Mouse (Mus musculus) ES-Bruce4 (cell line): ENCODE measurements around the gene Gramd1c. TPM values are rescaled to one million over a fixed set of nuclear protein-coding genes. Genes with fewer than 3 reads are reported as not detected.

ENCODE experiments used
- H3K27ac ChIP-seq: 2 replicates; pipeline ENCODE4 v1.5.1; 2012; ENCODE audit warnings: low read length, inconsistent platforms; ENCODE audit not compliant: insufficient read depth
- H3K27me3 ChIP-seq: 2 replicates; pipeline ENCODE4 v1.6.1; 2012; ENCODE audit warnings: mild to moderate bottlenecking, low read length, inconsistent platforms; ENCODE audit not compliant: control insufficient read depth, poor library complexity, insufficient read depth, severe bottlenecking
- H3K36me3 ChIP-seq: 2 replicates; pipeline ENCODE4 v1.6.1; 2012; ENCODE audit warnings: inconsistent platforms, mild to moderate bottlenecking, low read length, moderate library complexity; ENCODE audit not compliant: control insufficient read depth, poor library complexity, insufficient read depth, severe bottlenecking
- H3K4me1 ChIP-seq: one replicate; pipeline ENCODE4 v1.8.1; 2011; ENCODE audit warnings: low read length; ENCODE audit not compliant: control insufficient read depth, insufficient read depth
- H3K4me3 ChIP-seq: 2 replicates; pipeline ENCODE4 v1.5.1; 2011; ENCODE audit warnings: low read depth, mild to moderate bottlenecking, low read length
- H3K9ac ChIP-seq: 2 replicates; pipeline ENCODE4 v1.6.1; 2012; ENCODE audit warnings: low read depth, mild to moderate bottlenecking, inconsistent platforms; ENCODE audit not compliant: poor library complexity, severe bottlenecking
- H3K9me3 ChIP-seq: replicated peaks from 2 replicates; pipeline ENCODE4 v1.6.1; 2012; ENCODE audit warnings: mild to moderate bottlenecking, low read length, inconsistent platforms; ENCODE audit not compliant: control insufficient read depth, poor library complexity, insufficient read depth, severe bottlenecking
- CTCF ChIP-seq: IDR thresholded peaks from one replicate; pipeline ENCODE4 v1.8.1; 2011; ENCODE audit warnings: low read depth, low read length
- EP300 ChIP-seq: IDR thresholded peaks from 2 replicates; pipeline ENCODE4 v1.6.1; 2011; ENCODE audit warnings: low read depth, low read length; ENCODE audit not compliant: insufficient read depth
- POLR2A ChIP-seq: IDR thresholded peaks from one replicate; pipeline ENCODE4 v1.8.1; 2011; ENCODE audit warnings: low read length; ENCODE audit not compliant: insufficient read depth
- polyA plus RNA-seq: library from polyadenylated mRNA; stranded (reverse); fragments of >200 nt; gene quantifications from 2 replicates; pipeline ENCODE4 v1.2.4, GENCODE M21; 2011; ENCODE audit warnings: low read depth; ENCODE audit not compliant: missing spikeins, insufficient read depth, insufficient read length

Gramd1c gene
- polyA plus RNA-seq, 1 experiment = 3.0 TPM

DNA sequence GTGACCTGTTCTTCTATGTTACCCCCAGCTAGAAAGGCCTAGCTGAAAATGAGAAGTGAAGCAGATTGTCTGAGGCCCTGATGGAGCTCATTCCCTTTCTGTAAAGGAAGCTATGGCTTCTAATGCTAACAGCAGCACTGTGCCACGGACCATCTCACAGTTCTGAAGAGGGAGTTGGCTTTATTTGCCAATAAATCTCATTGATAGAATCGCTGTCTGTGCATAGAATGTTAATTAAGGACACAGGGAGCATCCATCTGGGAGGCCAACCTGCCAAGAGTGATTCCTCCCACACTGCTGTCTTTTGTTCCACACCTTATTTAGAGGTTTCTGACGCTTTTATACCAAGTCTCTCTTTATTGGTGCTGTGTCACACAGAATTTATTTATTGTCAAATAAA is 131.6 kb downstream of the Gramd1c start:
- Histone ChIP-seq H3K27me3 (no peaks in the 10 kb centered on the region), H3K36me3 (no peaks in the 10 kb centered on the region), H3K4me1 (no peaks in the 10 kb centered on the region), H3K27ac (no peak overlapping the region), H3K4me3 (no peak overlapping the region), H3K9me3 (no peaks in the 10 kb centered on the region), H3K9ac (no peak overlapping the region)
- TF ChIP-seq EP300 = no peak
- TF ChIP-seq POLR2A = no peak
- TF ChIP-seq CTCF = no peak

DNA sequence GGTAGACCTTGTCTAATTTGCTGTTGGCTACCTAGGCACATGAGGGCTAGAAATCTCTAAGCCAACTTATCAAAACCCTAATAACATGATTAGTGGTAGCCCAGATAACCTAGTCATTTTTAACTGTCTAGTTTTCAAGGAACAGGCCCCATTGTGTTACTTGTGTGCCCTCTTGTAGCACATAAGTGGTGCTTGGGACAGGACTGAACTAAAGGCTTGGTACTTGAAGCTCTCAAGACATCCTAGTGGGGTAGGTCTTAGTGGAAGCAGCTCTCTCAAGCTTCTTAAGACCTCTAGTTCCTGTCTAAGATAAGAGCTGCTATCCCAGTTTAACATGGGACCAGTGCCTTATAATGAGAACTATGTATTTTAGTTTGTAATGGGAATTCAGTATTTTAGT is 132.6 kb downstream of the Gramd1c start:
- TF ChIP-seq EP300 (no peak), CTCF (no peak), POLR2A (no peak)

More for the DNA sequence above, 132.6 kb downstream of the Gramd1c start:
- no peak overlapping the region for H3K9ac ChIP-seq
- no peaks in the 10 kb centered on the region for H3K36me3 ChIP-seq
- no peak overlapping the region for H3K27ac ChIP-seq
- H3K4me3 ChIP-seq = no peak overlapping the region
- no peaks in the 10 kb centered on the region for H3K9me3 ChIP-seq
- no peaks in the 10 kb centered on the region for H3K27me3 ChIP-seq
- H3K4me1 ChIP-seq = no peaks in the 10 kb centered on the region

Other genes with a start within 250 kb of the Gramd1c start
- 19.9 and 24.6 TPM in 2 replicates for gene Ccdc191, start 173.5 kb downstream of the Gramd1c start, polyA plus RNA-seq
- gene Qtrt2, start 136.5 kb downstream of the Gramd1c start, polyA plus RNA-seq = 42.1 and 45.3 TPM in 2 replicates
- 2.9 and 3.2 TPM in 2 replicates for gene Zdhhc23, start 83.6 kb downstream of the Gramd1c start, polyA plus RNA-seq
- gene Atp6v1a, start 76.4 kb upstream of the Gramd1c start, polyA plus RNA-seq = 81.2 and 87.7 TPM in 2 replicates
- 157 and 170 TPM in 2 replicates for gene Naa50, start 76.5 kb upstream of the Gramd1c start, polyA plus RNA-seq
- gene Usf3, start 109.9 kb upstream of the Gramd1c start, polyA plus RNA-seq = 19.3 and 22.4 TPM in 2 replicates